ENCODE assay signal across 10 mouse cellular contexts in the genomic region with DNA sequence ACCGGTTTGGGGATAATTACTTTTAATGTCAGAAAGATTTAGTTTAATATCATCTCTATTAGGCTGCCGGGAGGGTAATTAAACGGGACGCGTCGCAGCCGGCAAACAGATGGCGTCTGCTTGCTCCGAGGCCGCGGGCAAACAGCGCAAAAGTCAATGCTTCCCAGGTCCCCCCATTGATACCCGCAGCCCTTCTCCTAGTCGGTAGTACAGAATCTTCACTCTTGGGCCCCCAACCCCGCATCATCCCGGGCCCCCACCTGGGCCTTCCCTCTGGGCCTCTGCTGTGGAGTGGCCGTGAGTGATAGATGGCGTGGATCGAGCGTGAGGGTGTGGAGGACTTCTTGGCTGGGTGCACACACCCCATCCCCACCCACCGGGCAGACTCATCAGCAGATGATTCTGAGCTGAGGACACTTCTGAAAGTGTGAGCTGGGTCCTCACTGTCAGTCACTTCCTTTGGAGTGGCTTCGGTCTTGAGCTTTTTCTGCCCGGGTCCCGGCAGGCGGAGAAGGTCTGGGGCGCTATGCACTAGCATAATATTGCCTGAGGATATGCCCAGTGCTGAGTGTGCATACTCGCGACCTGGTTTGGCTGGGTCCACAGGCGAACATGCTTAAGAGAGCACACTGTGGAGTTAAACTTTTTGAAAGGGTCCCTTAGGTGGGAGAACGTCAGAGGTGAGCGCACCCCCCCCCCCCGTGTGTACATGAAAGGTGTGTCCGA. TPM values are rescaled to one million over a fixed set of nuclear protein-coding genes. Genes with fewer than 3 reads are reported as not detected.
DNase-seq lines count a peak whose midpoint lies in the region; ATAC-seq and TF ChIP-seq lines count a peak whose summit lies in the region.
"Had no signal": no experiment of that assay in that cellular context is flagged by ENCODE, and none has a peak within 500 bp of the region (broad histone marks: within the 10 kb centered on the region; RNA-seq: fewer than 3 reads in every experiment).

No protein-coding gene starts in this region.

- TF ChIP-seq CTCF in cerebellum, adult 2 months (IDR thresholded peaks at IDR 0.05; ENCODE audit: borderline replicate concordance, insufficient read depth, low read depth, low read length), result no peak

- no peaks in the 10 kb centered on the region for H3K9me3 ChIP-seq in liver, embryonic 11.5 days (ENCODE audit: control insufficient read depth, low read length)
- H3K9me3 ChIP-seq in hindbrain, embryonic 16.5 days (ENCODE audit: control insufficient read depth, low read length), result peaks cover 4% of the 10 kb centered on the region; the same call in 1 of the 2 replicates

- peak; percentile 11; the same call in 1 of the 2 replicates for ATAC-seq in liver, embryonic 11.5 days (replicated peaks; ENCODE audit: low FRiP score)
- 0 out of 2 replicates have a peak, but pooled peaks have one; percentile 18 for ATAC-seq in hindbrain, embryonic 16.5 days

- 2% methylated on average over 33 of the region's 33 CpGs for WGBS in cerebellum, adult 2 months
- 4% methylated on average over 33 of the region's 33 CpGs for WGBS in liver, embryonic 11.5 days
- WGBS in hindbrain, embryonic 16.5 days, result 1% methylated on average over 33 of the region's 33 CpGs

- no peak overlapping the region for H3K4me3 ChIP-seq in cerebellum, adult 2 months (replicated peaks; ENCODE audit: insufficient read depth, low read depth, low read length)
- H3K4me3 ChIP-seq in liver, embryonic 11.5 days (ENCODE audit: low read depth, low read length), result no peak overlapping the region
- no peak overlapping the region for H3K4me3 ChIP-seq in hindbrain, embryonic 16.5 days (ENCODE audit: low read length)

- no peaks in the 10 kb centered on the region for H3K4me1 ChIP-seq in cerebellum, adult 2 months (ENCODE audit: control insufficient read depth, insufficient read depth, low read length)
- peaks cover 4% of the 10 kb centered on the region for H3K4me1 ChIP-seq in liver, embryonic 11.5 days (replicated peaks; ENCODE audit: control insufficient read depth, insufficient read depth, low read length)
- H3K4me1 ChIP-seq in hindbrain, embryonic 16.5 days (ENCODE audit: control insufficient read depth, insufficient read depth, low read depth, low read length), result peaks cover 18% of the 10 kb centered on the region

- no peak overlapping the region for H3K9ac ChIP-seq in liver, embryonic 11.5 days (ENCODE audit: low read depth, low read length)
- no peak overlapping the region for H3K9ac ChIP-seq in hindbrain, embryonic 16.5 days (ENCODE audit: low read depth, low read length)

- no peaks in the 10 kb centered on the region for H3K36me3 ChIP-seq in liver, embryonic 11.5 days (ENCODE audit: control insufficient read depth, insufficient read depth, low read length)
- H3K36me3 ChIP-seq in hindbrain, embryonic 16.5 days (ENCODE audit: control insufficient read depth, insufficient read depth, low read length), result no peaks in the 10 kb centered on the region

- H3K4me2 ChIP-seq in liver, embryonic 11.5 days, result no peak overlapping the region
- peak overlapping the region; percentile 18; the same call in 1 of the 2 replicates for H3K4me2 ChIP-seq in hindbrain, embryonic 16.5 days (ENCODE audit: low read length)

- intact Hi-C loops in left cerebral cortex, postnatal 36 days (cut with DNase I), result no loop called here

- H3K27ac ChIP-seq in cerebellum, adult 2 months (ENCODE audit: insufficient read depth, low read length), result no peak overlapping the region
- H3K27ac ChIP-seq in liver, embryonic 11.5 days (ENCODE audit: low read depth, low read length), result no peak overlapping the region
- no peak overlapping the region for H3K27ac ChIP-seq in hindbrain, embryonic 16.5 days (ENCODE audit: low read depth, low read length)
- H3K27ac ChIP-seq: macrophage had no signal

- H3K27me3 ChIP-seq in cerebellum, adult 2 months (ENCODE audit: control insufficient read depth, insufficient read depth, low read length), result peaks cover 8% of the 10 kb centered on the region; the same call in 1 of the 2 replicates
- peaks cover 90% of the 10 kb centered on the region for H3K27me3 ChIP-seq in liver, embryonic 11.5 days (replicated peaks; ENCODE audit: control insufficient read depth, insufficient read depth, low read length)
- H3K27me3 ChIP-seq in hindbrain, embryonic 16.5 days (replicated peaks; ENCODE audit: control insufficient read depth, insufficient read depth, low read length), result peaks cover 65% of the 10 kb centered on the region

- no peak for TF ChIP-seq POLR2A in cerebellum, adult 2 months (IDR thresholded peaks at IDR 0.05; ENCODE audit: borderline replicate concordance, insufficient read depth, low read length)

- peak; percentile 40 to 48 for DNase-seq in cerebellum, postnatal 10 days
- DNase-seq in cerebellum, adult 2 months, result no peak
- DNase-seq in liver, embryonic 11.5 days (ENCODE audit: low spot score), result peak; percentile 38
- DNase-seq in liver, result no peak
- peak; percentile 58 for DNase-seq in retina, postnatal 1 day
- DNase-seq in left cerebral cortex, postnatal 36 days (ENCODE audit: low spot score in 2 of 2), result no peak
- no peak for DNase-seq in right cerebral cortex, adult 2 months (ENCODE audit: low spot score in 2 of 2)
- DNase-seq: gastrocnemius, postnatal 10 days had no signal

RNA-seq across cellular contexts. Expression of a gene that starts 3.0 kb away (rescaled TPM):
- polyA plus RNA-seq in cerebellum, adult 2 months (2012; rRNA removed), result 0.46 and 0.48 TPM in 2 replicates
- 0.07 TPM in 1 of 2 replicates, not detected in the other for polyA plus RNA-seq in liver, embryonic 11.5 days (2014; fragmentation: Nextera tagmentation; extraction: Ambion mirVana)
- 0.05 and 0.19 TPM in 2 replicates for polyA plus RNA-seq in hindbrain, embryonic 16.5 days (2015; fragmentation: Nextera tagmentation; extraction: Ambion mirVana)
- total RNA-seq in left cerebral cortex, postnatal 36 days (2021), result 1 to 10 TPM; 2.4 to 2.7 TPM

Comparison
In these comparisons a context has a peak if more than half of its experiments do, and no peak if none do; other contexts are left out.
1. DNase-seq: peak in cerebellum, postnatal 10 days (2 of 2), liver, embryonic 11.5 days (single experiment) and retina, postnatal 1 day (single experiment); none in cerebellum, adult 2 months (0 of 2), liver (single experiment), left cerebral cortex, postnatal 36 days (0 of 2) and right cerebral cortex, adult 2 months (0 of 2).